Mouse (Mus musculus): ENCODE measurements around the gene Tspan9. TPM values are rescaled to one million over a fixed set of nuclear protein-coding genes. Genes with fewer than 3 reads are reported as not detected.

Tspan9 gene
- polyA plus RNA-seq, 1 experiment from 2014 or later, result 156 TPM

DNA sequence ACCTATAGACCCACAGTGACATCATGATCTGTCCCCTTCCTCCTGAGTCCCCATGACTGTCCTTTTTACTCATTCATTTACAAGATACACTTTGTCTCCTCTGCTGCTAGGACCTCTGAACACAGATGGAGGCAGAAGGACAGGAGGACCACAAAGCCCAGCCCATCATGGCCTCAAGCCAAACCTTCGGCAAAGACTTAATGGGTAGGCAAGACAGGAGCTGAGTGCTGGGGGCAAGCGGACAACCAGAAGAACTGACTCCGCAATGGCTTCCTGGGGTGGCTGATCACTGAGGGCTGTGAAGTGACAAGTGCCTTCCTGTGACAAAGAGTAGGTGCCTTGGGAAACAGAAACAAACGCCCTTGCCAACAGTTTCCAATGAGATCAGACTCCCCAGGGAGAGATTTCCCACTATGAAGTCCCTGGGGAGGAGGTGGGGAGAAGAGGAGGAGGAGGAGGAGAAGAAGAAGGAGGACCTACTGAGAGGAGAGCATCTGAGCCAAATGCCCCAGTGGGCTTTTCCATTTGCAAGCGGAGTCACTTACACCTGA is 67.9 kb downstream of the Tspan9 start:
- Histone ChIP-seq H3K9ac (no peak overlapping the region), H3K36me3 (no peaks in the 10 kb centered on the region), H3K4me1 (peaks cover 77% of the 10 kb centered on the region), H3K27ac (replicated peaks) (no peak overlapping the region; the same call in 1 of the 2 replicates), H3K4me3 (replicated peaks) (no peak overlapping the region), H3K9me3 (replicated peaks) (no peaks in the 10 kb centered on the region), H3K4me2 (replicated peaks) (no peak overlapping the region), H3K27me3 (no peaks in the 10 kb centered on the region)
- WGBS, result 73% methylated on average over 5 of the region's 5 CpGs
- ATAC-seq (ENCODE audit: insufficient number of reproducible peaks, low FRiP score, low TSS enrichment, low read depth), result no peak

DNA sequence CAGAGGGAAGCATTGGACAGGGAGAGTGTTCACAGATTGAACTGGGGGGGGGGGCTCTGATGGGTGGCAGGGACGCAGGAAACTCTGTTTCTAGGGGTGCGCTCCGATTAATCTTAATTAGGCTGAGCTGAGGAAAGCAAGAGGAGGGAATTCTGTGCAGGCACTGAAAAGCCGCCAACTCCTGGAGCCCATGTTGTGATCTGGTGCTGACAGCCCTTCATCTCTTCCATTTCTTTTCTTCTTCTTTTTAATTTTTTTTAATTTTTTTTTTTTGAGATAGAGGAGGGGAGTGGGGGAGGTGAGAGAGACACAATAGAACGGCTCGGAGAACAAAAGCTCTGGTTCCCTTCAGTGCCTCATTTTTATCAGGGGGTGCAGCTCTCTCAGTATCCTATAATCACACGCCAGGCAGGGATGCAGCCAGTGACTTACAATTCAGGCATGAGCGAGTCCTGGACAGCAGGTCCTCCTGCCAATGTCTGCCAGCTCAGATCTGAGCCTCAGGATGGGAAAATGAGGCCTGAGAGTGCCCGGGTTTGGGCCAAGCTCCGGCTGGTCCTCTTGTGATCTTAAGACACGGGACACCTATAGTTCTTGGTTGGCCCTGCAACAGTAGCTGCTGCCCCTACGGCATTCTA is 72.4 kb downstream of the Tspan9 start:
- H3K27ac ChIP-seq (replicated peaks), result peak overlapping the region; percentile 73
- peaks cover 65% of the 10 kb centered on the region for H3K4me1 ChIP-seq

GRCm38 (mm10) chr6:128070072-128070872 is 73.1 kb downstream of the Tspan9 start:
- peak; percentile 67 for ATAC-seq (ENCODE audit: insufficient number of reproducible peaks, low FRiP score, low TSS enrichment, low read depth)
- H3K27ac ChIP-seq (replicated peaks), result peak overlapping the region; percentile 73
- 45% methylated on average over 19 of the region's 19 CpGs for WGBS

More for the DNA sequence above, 72.4 kb downstream of the Tspan9 start:
- H3K4me3 ChIP-seq (replicated peaks), result no peak overlapping the region
- 0 out of 2 replicates have a peak, but pooled peaks cover 4% of the 10 kb centered on the region for H3K36me3 ChIP-seq
- no peaks in the 10 kb centered on the region for H3K9me3 ChIP-seq (replicated peaks)
- 62% methylated on average over 12 of the region's 12 CpGs for WGBS
- no peak for ATAC-seq (ENCODE audit: insufficient number of reproducible peaks, low FRiP score, low TSS enrichment, low read depth)
- no peak overlapping the region for H3K9ac ChIP-seq
- no peaks in the 10 kb centered on the region for H3K27me3 ChIP-seq
- no peak overlapping the region for H3K4me2 ChIP-seq (replicated peaks)

GRCm38 (mm10) chr6:128068144-128068543 is 75.2 kb downstream of the Tspan9 start:
- Histone ChIP-seq H3K9me3 (replicated peaks) (no peaks in the 10 kb centered on the region), H3K36me3 (0 out of 2 replicates have a peak, but pooled peaks cover 4% of the 10 kb centered on the region), H3K9ac (no peak overlapping the region), H3K4me1 (peaks cover 51% of the 10 kb centered on the region), H3K27ac (replicated peaks) (no peak overlapping the region), H3K27me3 (no peaks in the 10 kb centered on the region), H3K4me3 (replicated peaks) (no peak overlapping the region), H3K4me2 (replicated peaks) (no peak overlapping the region)
- 93% methylated on average over 8 of the region's 8 CpGs for WGBS
- ATAC-seq (ENCODE audit: insufficient number of reproducible peaks, low FRiP score, low TSS enrichment, low read depth), result no peak

More at GRCm38 (mm10) chr6:128070072-128070872, 73.1 kb downstream of the Tspan9 start:
- H3K4me2 ChIP-seq (replicated peaks), result no peak overlapping the region; the same call in 1 of the 2 replicates
- no peaks in the 10 kb centered on the region for H3K9me3 ChIP-seq (replicated peaks)
- 0 out of 2 replicates have a peak, but pooled peaks cover 4% of the 10 kb centered on the region for H3K36me3 ChIP-seq
- no peak overlapping the region for H3K9ac ChIP-seq
- H3K4me3 ChIP-seq (replicated peaks), result no peak overlapping the region
- peaks cover 65% of the 10 kb centered on the region for H3K4me1 ChIP-seq
- no peaks in the 10 kb centered on the region for H3K27me3 ChIP-seq

DNA sequence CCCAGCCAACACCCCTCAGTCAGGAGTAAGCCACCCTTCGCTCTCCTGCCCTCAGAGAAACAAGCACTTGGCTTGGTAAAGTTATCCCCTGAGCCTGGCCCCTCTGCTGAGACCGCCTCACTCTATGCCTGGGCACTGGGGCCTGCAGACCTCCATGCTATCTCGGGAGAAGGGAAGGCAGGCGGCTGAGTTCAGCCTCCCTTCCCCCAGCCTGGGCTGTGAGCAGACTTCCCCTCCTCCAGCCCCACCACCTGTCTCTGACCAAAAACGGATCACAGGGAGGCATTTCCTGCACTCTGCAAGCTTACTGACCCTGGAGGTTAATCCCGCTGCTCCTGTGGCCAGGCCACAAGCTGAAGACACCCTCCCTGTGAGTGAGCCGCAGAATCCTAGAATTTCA is 77.4 kb downstream of the Tspan9 start:
- 0 out of 2 replicates have a peak, but pooled peaks have one; percentile 37 for ATAC-seq (ENCODE audit: insufficient number of reproducible peaks, low FRiP score, low TSS enrichment, low read depth)
- H3K27ac ChIP-seq (replicated peaks), result peak overlapping the region; percentile 52; the same call in 1 of the 2 replicates
- WGBS, result 32% methylated on average over 7 of the region's 7 CpGs
- no peaks in the 10 kb centered on the region for H3K27me3 ChIP-seq
- H3K9ac ChIP-seq, result no peak overlapping the region
- peaks cover 45% of the 10 kb centered on the region for H3K4me1 ChIP-seq
- H3K4me3 ChIP-seq (replicated peaks), result no peak overlapping the region
- no peak overlapping the region for H3K4me2 ChIP-seq (replicated peaks)
- no peaks in the 10 kb centered on the region for H3K9me3 ChIP-seq (replicated peaks)
- H3K36me3 ChIP-seq, result 0 out of 2 replicates have a peak, but pooled peaks cover 4% of the 10 kb centered on the region

- Histone ChIP-seq H3K4me2 (replicated peaks) (no peak overlapping the region), H3K9ac (no peak overlapping the region), H3K4me1 (peaks cover 28% of the 10 kb centered on the region), H3K27ac (replicated peaks) (no peak overlapping the region), H3K27me3 (no peaks in the 10 kb centered on the region), H3K4me3 (replicated peaks) (no peak overlapping the region), H3K36me3 (0 out of 2 replicates have a peak, but pooled peaks cover 4% of the 10 kb centered on the region), H3K9me3 (replicated peaks) (no peaks in the 10 kb centered on the region)
- WGBS, result 85% methylated on average over 1 of the region's 1 CpGs
- no peak for ATAC-seq (ENCODE audit: insufficient number of reproducible peaks, low FRiP score, low TSS enrichment, low read depth)
Measured at GRCm38 (mm10) chr6:128063501-128063900, 79.9 kb downstream of the Tspan9 start.

DNA sequence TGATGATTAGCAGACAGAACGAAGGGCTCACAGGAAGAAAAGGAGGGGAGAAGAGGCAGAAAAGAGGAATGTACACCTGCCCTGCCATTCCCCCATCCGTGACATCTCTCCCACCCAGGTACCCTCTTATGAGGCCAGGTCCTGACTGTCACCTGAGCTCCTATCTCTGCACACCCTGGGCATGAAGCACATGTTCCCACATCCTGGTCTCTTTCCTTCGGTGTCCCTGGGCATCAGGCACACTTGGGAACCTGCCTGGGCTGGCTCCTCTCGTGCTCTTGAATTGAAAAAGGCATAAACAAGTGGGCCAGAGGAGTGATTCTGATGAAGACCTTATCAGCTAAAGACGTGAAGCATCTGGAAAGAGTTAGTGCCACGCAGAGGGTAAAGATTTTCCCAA is 80.6 kb downstream of the Tspan9 start:
- H3K27ac ChIP-seq (replicated peaks), result no peak overlapping the region
- H3K9ac ChIP-seq, result no peak overlapping the region
- WGBS, result 69% methylated on average over 6 of the region's 6 CpGs
- no peak overlapping the region for H3K4me2 ChIP-seq (replicated peaks)
- H3K4me1 ChIP-seq, result peaks cover 25% of the 10 kb centered on the region
- H3K36me3 ChIP-seq, result 0 out of 2 replicates have a peak, but pooled peaks cover 4% of the 10 kb centered on the region
- no peaks in the 10 kb centered on the region for H3K9me3 ChIP-seq (replicated peaks)
- no peaks in the 10 kb centered on the region for H3K27me3 ChIP-seq
- ATAC-seq (ENCODE audit: insufficient number of reproducible peaks, low FRiP score, low TSS enrichment, low read depth), result no peak
- H3K4me3 ChIP-seq (replicated peaks), result no peak overlapping the region

- H3K9me3 ChIP-seq (replicated peaks), result no peaks in the 10 kb centered on the region
- H3K27me3 ChIP-seq, result no peaks in the 10 kb centered on the region
- no peak overlapping the region for H3K27ac ChIP-seq (replicated peaks)
- peaks cover 21% of the 10 kb centered on the region for H3K4me1 ChIP-seq
- WGBS, result 86% methylated on average over 13 of the region's 13 CpGs
- no peak overlapping the region for H3K4me3 ChIP-seq (replicated peaks)
- H3K4me2 ChIP-seq (replicated peaks), result no peak overlapping the region
- no peak for ATAC-seq (ENCODE audit: insufficient number of reproducible peaks, low FRiP score, low TSS enrichment, low read depth)
- no peak overlapping the region for H3K9ac ChIP-seq
- no peaks in the 10 kb centered on the region for H3K36me3 ChIP-seq
Measured at GRCm38 (mm10) chr6:128062216-128062615, 81.2 kb downstream of the Tspan9 start.

GRCm38 (mm10) chr6:128061342-128061741 is 82.1 kb downstream of the Tspan9 start:
- Histone ChIP-seq H3K27ac (replicated peaks) (no peak overlapping the region), H3K4me3 (replicated peaks) (no peak overlapping the region), H3K27me3 (no peaks in the 10 kb centered on the region), H3K9ac (no peak overlapping the region), H3K9me3 (replicated peaks) (no peaks in the 10 kb centered on the region), H3K4me1 (peaks cover 13% of the 10 kb centered on the region), H3K4me2 (replicated peaks) (no peak overlapping the region), H3K36me3 (no peaks in the 10 kb centered on the region)
- 79% methylated on average over 5 of the region's 5 CpGs for WGBS
- ATAC-seq (ENCODE audit: insufficient number of reproducible peaks, low FRiP score, low TSS enrichment, low read depth), result no peak

DNA sequence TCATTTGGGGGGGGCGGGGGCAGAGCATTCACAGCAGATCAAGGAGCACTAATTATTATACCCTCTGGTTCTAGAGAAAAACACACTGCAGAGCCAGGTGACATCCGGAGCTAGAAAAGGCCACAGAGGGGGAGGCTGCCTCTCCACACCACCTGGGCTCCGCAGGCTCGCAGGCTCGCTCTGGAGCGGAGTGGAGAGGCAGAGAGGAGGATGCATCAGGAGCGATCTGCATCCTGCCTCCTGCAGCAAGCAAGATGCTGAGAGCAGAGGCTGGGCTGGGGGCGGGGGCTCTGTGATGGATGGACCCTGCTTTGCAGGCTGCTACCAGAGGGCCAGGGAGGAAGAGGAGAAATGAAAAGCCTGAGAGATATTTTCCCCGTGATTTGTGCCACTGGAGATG is 84.8 kb downstream of the Tspan9 start:
- no peaks in the 10 kb centered on the region for H3K9me3 ChIP-seq (replicated peaks)
- no peak overlapping the region for H3K27ac ChIP-seq (replicated peaks)
- H3K27me3 ChIP-seq, result no peaks in the 10 kb centered on the region
- H3K9ac ChIP-seq, result no peak overlapping the region
- WGBS, result 49% methylated on average over 9 of the region's 9 CpGs
- H3K4me1 ChIP-seq, result peaks cover 9% of the 10 kb centered on the region; the same call in 1 of the 2 replicates
- no peak for ATAC-seq (ENCODE audit: insufficient number of reproducible peaks, low FRiP score, low TSS enrichment, low read depth)
- no peak overlapping the region for H3K4me3 ChIP-seq (replicated peaks)
- no peaks in the 10 kb centered on the region for H3K36me3 ChIP-seq
- H3K4me2 ChIP-seq (replicated peaks), result no peak overlapping the region

GRCm38 (mm10) chr6:128058157-128058556 is 85.2 kb downstream of the Tspan9 start:
- H3K36me3 ChIP-seq, result no peaks in the 10 kb centered on the region
- H3K4me1 ChIP-seq, result peaks cover 13% of the 10 kb centered on the region
- no peaks in the 10 kb centered on the region for H3K27me3 ChIP-seq
- no peaks in the 10 kb centered on the region for H3K9me3 ChIP-seq (replicated peaks)
- H3K9ac ChIP-seq, result no peak overlapping the region
- no peak overlapping the region for H3K4me3 ChIP-seq (replicated peaks)
- 61% methylated on average over 7 of the region's 7 CpGs for WGBS
- no peak overlapping the region for H3K27ac ChIP-seq (replicated peaks)
- H3K4me2 ChIP-seq (replicated peaks), result no peak overlapping the region
- ATAC-seq (ENCODE audit: insufficient number of reproducible peaks, low FRiP score, low TSS enrichment, low read depth), result no peak

All from embryonic facial prominence, embryonic 15.5 days (tissue).